Mouse (Mus musculus) hindbrain, embryonic 12.5 days (tissue): ENCODE measurements around the gene Comp. TPM values are rescaled to one million over a fixed set of nuclear protein-coding genes. Genes with fewer than 3 reads are reported as not detected.
A peak's percentile ranks its signal among the peaks of the same experiment; 100 is the strongest.

Experiments used
- ATAC-seq: fragments of 200-750 bp; cut with Nextera tagmentation; 2 replicates; pipeline ENCODE4 v1.8.0; 2017; ENCODE audit warnings: moderate TSS enrichment; ENCODE audit not compliant: low FRiP score
- H3K27ac ChIP-seq: fragments of 300-500 bp; sonication (generic); 2 replicates; pipeline ENCODE4 v1.5.1; 2016; ENCODE audit warnings: mild to moderate bottlenecking
- H3K27me3 ChIP-seq: fragments of 300-500 bp; sonication (generic); 2 replicates; pipeline ENCODE4 v1.6.1; 2016; ENCODE audit warnings: mild to moderate bottlenecking
- H3K36me3 ChIP-seq: fragments of 300-500 bp; sonication (generic); 2 replicates; pipeline ENCODE4 v1.6.1; 2016; ENCODE audit warnings: mild to moderate bottlenecking
- H3K4me1 ChIP-seq: fragments of 300-500 bp; sonication (generic); 2 replicates; pipeline ENCODE4 v1.6.1; 2016
- H3K4me2 ChIP-seq: fragments of 300-500 bp; sonication (generic); replicated peaks from 2 replicates; pipeline ENCODE4 v1.6.1; 2016; ENCODE audit warnings: mild to moderate bottlenecking
- H3K4me3 ChIP-seq: fragments of 300-500 bp; sonication (generic); 2 replicates; pipeline ENCODE4 v1.5.1; 2016; ENCODE audit warnings: mild to moderate bottlenecking
- H3K9ac ChIP-seq: fragments of 300-500 bp; sonication (generic); 2 replicates; pipeline ENCODE4 v1.6.1; 2016; ENCODE audit warnings: mild to moderate bottlenecking, moderate library complexity
- H3K9me3 ChIP-seq: fragments of 300-500 bp; sonication (generic); replicated peaks from 2 replicates; pipeline ENCODE4 v1.6.1; 2016; ENCODE audit warnings: mild to moderate bottlenecking
- WGBS: fragments of 180-500 bp; shearing (Covaris S2); methylation state at CpG from one replicate; pipeline ENCODE4 v1.1.7; 2016; 5-methylcytosine and 5-hydroxymethylcytosine counted together
- polyA plus RNA-seq: library from polyadenylated mRNA; unstranded; fragments of >200 nt; fragmentation: Nextera tagmentation; extraction: Ambion mirVana; gene quantifications from 2 replicates; pipeline ENCODE4 v1.2.1, GENCODE M21; 2016

The Comp gene
- polyA plus RNA-seq, 1 experiment from 2014 or later, result 1.2 TPM

DNA sequence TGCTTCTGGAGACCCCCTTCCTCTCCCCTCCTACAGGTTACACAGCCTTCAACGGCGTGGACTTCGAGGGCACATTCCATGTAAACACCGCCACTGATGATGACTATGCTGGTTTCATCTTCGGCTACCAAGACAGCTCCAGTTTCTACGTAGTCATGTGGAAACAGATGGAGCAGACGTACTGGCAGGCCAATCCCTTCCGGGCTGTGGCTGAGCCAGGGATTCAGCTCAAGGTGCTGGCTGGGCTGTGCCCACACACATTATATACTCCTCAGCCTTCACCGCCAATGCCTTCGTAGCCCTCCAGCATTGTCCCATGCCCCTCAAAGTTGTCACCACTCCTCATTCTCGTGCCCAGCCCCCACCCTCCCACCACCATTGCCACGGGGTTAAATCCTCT, 6.7 kb downstream of the Comp start:
- no peak for ATAC-seq
- Histone ChIP-seq H3K27me3 (peaks cover 60% of the 10 kb centered on the region), H3K4me3 (no peak overlapping the region), H3K4me1 (peaks cover 13% of the 10 kb centered on the region), H3K36me3 (peaks cover 3% of the 10 kb centered on the region), H3K27ac (no peak overlapping the region), H3K9ac (no peak overlapping the region), H3K4me2 (no peak overlapping the region), H3K9me3 (no peaks in the 10 kb centered on the region)
- 88% methylated on average over 12 of the region's 12 CpGs for WGBS

DNA sequence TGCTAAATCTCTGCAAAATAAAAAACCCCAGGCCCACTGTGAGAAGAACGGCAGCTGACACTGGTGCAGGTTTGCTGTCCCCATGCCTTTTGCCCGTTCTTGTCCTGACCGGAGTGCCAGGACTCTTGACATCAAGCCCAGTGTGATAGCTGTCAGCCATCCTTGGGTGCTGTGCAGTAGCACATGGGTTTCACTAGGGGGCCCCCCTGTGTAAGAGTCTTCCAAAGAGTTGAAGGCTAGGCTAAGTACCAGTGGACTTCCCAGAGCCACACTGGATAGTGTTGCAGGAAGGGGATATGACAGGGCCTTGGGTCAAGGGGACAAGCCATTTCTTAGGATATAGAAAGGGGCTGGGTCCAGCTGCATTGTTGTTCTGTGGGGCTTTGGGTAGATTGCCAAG, 9.9 kb downstream of the Comp start:
- Histone ChIP-seq H3K9me3 (no peaks in the 10 kb centered on the region), H3K27me3 (peaks cover 28% of the 10 kb centered on the region), H3K27ac (no peak overlapping the region), H3K4me3 (no peak overlapping the region), H3K4me1 (no peaks in the 10 kb centered on the region), H3K4me2 (no peak overlapping the region), H3K9ac (no peak overlapping the region), H3K36me3 (peaks cover 33% of the 10 kb centered on the region)
- peak; percentile 38; the same call in 1 of the 2 replicates for ATAC-seq
- 46% methylated on average over 3 of the region's 3 CpGs for WGBS

DNA sequence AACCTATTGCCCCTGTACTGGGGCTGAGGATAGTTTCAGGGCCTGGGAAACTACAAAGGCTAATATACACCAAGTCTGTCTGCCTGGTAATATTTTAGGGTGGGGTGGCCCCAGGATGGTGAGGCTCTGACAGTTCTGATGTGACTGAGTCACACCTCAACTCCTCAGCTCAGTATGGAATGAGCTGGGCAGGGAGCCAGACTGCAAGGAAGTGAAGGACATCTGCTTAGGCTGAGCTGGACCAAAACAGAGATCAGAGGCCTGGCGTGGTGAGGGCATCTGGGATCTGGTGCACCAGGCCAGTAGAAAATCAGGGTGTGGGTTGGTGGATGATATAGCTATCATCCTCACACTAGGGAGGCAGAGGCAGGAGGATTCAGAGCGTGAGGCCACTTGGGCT, 16.3 kb downstream of the Comp start:
- H3K9me3 ChIP-seq, result no peaks in the 10 kb centered on the region
- H3K27ac ChIP-seq, result no peak overlapping the region
- no peak overlapping the region for H3K9ac ChIP-seq
- no peaks in the 10 kb centered on the region for H3K27me3 ChIP-seq
- H3K4me3 ChIP-seq, result no peak overlapping the region
- no peak overlapping the region for H3K4me2 ChIP-seq
- WGBS, result 93% methylated on average over 2 of the region's 2 CpGs
- peaks cover 55% of the 10 kb centered on the region for H3K36me3 ChIP-seq
- no peak for ATAC-seq
- H3K4me1 ChIP-seq, result no peaks in the 10 kb centered on the region

DNA sequence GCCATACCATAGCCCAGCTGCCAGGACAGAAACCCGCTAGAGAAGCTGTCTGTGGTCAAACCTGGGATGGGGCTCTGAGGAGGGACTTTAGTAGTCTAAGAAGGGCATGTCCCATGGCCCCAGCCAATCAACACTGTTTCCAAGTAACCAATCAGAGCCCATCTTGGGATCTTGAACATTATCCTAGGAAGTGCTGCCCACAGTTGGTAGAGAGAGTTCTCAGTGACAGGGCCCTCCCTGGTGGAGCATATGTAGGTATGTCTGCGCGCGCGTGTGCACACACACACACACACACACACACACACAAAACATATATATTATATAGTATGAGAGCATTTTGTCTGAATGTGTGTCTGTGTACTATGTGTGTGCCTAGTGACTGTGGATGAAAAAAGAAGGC, 19.7 kb downstream of the Comp start:
- no peak for ATAC-seq
- Histone ChIP-seq H3K36me3 (peaks cover 33% of the 10 kb centered on the region), H3K27me3 (no peaks in the 10 kb centered on the region), H3K4me1 (no peaks in the 10 kb centered on the region; the same call in 1 of the 2 replicates), H3K9me3 (no peaks in the 10 kb centered on the region), H3K27ac (no peak overlapping the region), H3K4me3 (no peak overlapping the region), H3K4me2 (no peak overlapping the region), H3K9ac (no peak overlapping the region)
- 85% methylated on average over 5 of the region's 5 CpGs for WGBS

DNA sequence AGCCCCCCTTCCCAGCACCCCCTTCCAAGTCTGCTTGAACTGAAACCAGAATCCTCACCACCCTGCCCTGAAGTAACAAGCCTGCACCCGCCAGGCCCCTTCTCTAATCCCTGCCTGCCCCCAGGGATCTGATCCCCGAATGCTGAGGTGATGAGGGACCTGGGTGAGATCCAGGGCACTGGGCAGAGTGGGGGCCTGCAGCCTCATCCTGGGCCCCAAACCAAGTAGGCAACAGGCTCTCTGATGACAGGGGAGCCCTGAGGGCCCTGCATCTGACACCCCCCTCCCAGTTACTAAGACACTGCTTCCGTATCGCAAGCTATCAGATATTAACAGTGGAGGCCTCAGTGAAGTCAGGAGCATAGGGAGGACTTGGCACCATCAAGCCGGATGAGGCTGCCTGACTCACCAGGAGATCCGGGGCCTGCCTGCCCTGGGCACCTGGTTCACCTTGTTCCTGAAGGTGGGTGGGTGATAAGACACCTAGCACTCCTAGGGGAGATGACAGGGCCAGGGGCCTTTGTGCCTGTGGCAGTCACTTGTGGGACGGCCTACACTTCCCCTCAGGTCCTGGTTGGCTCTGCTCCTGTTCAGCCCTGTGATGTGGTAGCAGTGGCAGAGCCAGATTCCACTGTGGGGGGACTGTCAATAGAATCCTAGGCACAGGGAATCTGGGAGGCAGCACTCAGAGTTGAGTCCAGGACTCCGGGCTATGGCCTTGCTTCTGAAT, 21.1 kb downstream of the Comp start:
- Histone ChIP-seq H3K4me1 (no peaks in the 10 kb centered on the region; the same call in 1 of the 2 replicates), H3K9ac (no peak overlapping the region), H3K4me2 (no peak overlapping the region), H3K36me3 (peaks cover 27% of the 10 kb centered on the region), H3K27ac (no peak overlapping the region), H3K9me3 (no peaks in the 10 kb centered on the region), H3K27me3 (no peaks in the 10 kb centered on the region), H3K4me3 (no peak overlapping the region)
- ATAC-seq, result no peak
- WGBS, result 90% methylated on average over 8 of the region's 8 CpGs

DNA sequence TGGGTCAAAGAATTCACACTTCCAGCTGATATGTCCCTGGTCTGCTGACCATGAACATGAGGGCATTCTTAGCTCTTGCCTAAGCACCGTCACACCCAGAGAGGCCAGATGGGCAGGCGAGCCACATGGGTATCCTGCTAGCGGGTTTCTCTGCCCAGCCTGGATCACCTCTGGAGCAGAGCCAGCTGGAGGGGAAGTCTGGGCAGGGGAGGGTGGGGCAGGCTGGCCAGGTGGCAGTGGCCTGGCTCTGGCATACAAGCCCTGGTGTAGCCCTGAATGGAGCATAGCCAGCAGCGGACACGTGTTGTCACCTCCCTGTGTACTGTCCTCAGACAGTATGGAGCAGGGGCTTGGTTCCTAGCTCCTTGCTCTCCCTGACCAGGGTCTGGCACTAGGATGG, 22.3 kb downstream of the Comp start:
- Histone ChIP-seq H3K9me3 (no peaks in the 10 kb centered on the region), H3K27me3 (no peaks in the 10 kb centered on the region), H3K27ac (0 out of 2 replicates have a peak overlapping the region, but pooled peaks have one; percentile 12), H3K4me1 (no peaks in the 10 kb centered on the region; the same call in 1 of the 2 replicates), H3K9ac (0 out of 2 replicates have a peak overlapping the region, but pooled peaks have one; percentile 8), H3K36me3 (peaks cover 20% of the 10 kb centered on the region), H3K4me2 (no peak overlapping the region), H3K4me3 (no peak overlapping the region)
- ATAC-seq, result no peak
- 79% methylated on average over 5 of the region's 5 CpGs for WGBS

DNA sequence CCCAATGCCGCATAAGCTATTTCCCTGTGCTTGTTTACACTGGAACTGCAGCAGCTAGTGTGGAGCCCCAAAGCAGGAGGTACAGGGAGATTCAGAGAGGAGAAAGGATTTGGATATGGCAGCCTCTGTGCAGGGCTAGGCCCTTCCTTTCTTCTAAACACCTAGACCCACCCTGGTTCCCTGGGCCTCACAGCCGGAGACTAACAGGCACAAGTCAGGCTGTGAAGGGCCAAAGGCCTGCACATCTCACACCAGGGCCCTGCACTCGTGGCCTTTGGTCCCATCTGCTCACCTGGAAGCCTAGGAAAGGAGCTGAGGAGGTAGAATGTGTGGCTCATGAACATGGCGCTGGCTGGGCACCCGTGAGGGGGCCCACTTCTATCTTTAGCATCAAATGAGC, 22.8 kb downstream of the Comp start:
- 81% methylated on average over 5 of the region's 5 CpGs for WGBS
- Histone ChIP-seq H3K4me1 (no peaks in the 10 kb centered on the region; the same call in 1 of the 2 replicates), H3K27me3 (no peaks in the 10 kb centered on the region), H3K27ac (no peak overlapping the region), H3K9ac (0 out of 2 replicates have a peak overlapping the region, but pooled peaks have one; percentile 8), H3K4me3 (no peak overlapping the region), H3K36me3 (peaks cover 16% of the 10 kb centered on the region), H3K9me3 (no peaks in the 10 kb centered on the region), H3K4me2 (no peak overlapping the region)
- no peak for ATAC-seq

DNA sequence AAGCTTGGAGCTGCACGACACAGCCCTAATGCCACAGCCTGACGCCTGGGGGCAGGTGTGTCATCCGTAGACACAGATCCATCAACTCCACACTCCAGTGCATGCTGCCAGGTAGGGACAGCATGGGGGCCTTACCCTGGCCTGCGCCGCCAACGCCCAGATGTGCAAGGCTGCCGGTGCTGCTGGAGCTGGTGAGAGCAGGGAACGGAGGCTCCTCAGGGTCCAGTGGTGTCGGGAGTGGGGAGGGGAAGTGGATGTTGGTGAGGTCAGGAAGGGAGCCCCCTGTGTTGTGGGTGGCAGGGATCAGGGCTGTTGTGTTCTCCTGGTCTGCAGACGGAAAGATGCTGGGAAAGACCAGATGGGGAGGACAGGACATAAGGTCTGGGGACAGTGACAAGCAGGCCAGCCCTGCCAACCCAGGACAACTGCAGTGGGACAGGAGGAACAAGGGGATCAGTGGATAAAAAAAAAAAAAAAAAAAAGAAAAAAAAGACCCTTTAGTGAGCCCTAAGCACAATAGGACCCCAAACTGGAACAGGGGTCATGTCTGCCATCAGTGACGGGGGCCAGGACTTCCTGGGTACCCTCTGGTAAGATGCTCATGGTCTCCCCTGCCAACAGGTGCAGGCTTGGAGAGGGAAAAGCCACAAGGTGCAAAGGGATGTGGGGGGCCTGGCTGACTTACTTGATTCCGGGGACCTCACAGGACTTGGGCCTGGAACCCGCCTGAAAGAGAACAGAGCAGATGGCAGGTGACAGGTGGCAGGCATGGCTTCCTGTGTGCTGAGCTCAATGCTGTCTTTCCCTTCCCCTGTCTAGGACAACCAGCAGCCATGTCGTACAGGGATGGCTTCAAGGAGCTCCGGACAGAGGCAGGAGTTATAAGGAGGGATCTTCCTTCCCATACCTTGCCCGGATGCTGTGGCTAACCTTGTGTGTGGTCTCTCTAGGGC, 24.5 kb downstream of the Comp start:
- H3K9ac ChIP-seq, result no peak overlapping the region
- WGBS, result 85% methylated on average over 16 of the region's 16 CpGs
- no peak overlapping the region for H3K27ac ChIP-seq
- peaks cover 13% of the 10 kb centered on the region; the same call in 1 of the 2 replicates for H3K36me3 ChIP-seq
- H3K4me1 ChIP-seq, result no peaks in the 10 kb centered on the region; the same call in 1 of the 2 replicates
- ATAC-seq, result no peak
- H3K4me3 ChIP-seq, result no peak overlapping the region
- H3K9me3 ChIP-seq, result no peaks in the 10 kb centered on the region
- H3K27me3 ChIP-seq, result no peaks in the 10 kb centered on the region
- H3K4me2 ChIP-seq, result no peak overlapping the region

DNA sequence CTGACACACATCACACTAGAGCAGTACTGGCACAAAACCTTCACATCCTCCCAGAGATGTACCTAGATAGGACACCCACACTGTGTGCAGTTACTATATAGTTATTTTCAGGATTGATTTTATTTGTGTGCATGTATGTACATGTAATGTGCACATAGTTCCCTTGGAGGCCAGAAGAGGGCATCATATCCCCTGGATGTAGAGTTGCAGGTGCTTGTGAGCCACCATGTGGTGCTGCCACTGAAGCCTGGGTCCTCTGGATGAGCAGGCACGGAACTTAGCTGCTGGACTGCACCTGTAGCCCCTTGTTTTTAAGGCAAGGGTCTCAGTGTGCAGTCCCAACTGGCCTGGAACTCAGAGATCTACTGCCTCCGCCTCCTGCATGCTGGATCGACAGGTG, 30.9 kb downstream of the Comp start:
- Histone ChIP-seq H3K27ac (no peak overlapping the region), H3K9ac (no peak overlapping the region), H3K4me3 (no peak overlapping the region), H3K4me2 (no peak overlapping the region), H3K36me3 (peaks cover 6% of the 10 kb centered on the region), H3K4me1 (peaks cover 30% of the 10 kb centered on the region), H3K9me3 (no peaks in the 10 kb centered on the region), H3K27me3 (no peaks in the 10 kb centered on the region)
- no peak for ATAC-seq
- 94% methylated on average over 3 of the region's 3 CpGs for WGBS

DNA sequence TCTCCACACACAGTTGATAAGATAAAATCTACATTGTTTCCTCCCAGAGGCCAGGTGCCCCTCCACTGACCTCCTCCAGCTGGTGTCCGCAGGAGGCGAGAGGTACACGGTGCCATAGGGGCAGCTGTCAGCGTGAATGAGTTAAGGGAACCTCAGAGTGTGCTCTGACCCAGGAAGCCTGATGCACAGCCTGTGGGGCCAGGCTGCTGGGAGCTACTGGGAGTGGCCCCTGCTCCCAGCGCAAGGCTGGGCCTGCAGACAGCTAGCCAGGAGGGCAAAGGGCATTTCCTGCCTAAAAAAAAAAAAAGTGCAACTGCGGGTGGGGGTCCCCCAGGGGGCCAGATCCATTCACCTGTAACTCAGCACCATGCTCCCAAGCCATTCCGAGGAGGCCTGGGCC, 31.8 kb downstream of the Comp start:
- H3K27ac ChIP-seq, result no peak overlapping the region
- no peak for ATAC-seq
- peaks cover 6% of the 10 kb centered on the region for H3K36me3 ChIP-seq
- no peak overlapping the region for H3K9ac ChIP-seq
- 58% methylated on average over 7 of the region's 7 CpGs for WGBS
- H3K4me2 ChIP-seq, result no peak overlapping the region
- peaks cover 36% of the 10 kb centered on the region for H3K4me1 ChIP-seq
- H3K4me3 ChIP-seq, result no peak overlapping the region
- H3K27me3 ChIP-seq, result no peaks in the 10 kb centered on the region
- no peaks in the 10 kb centered on the region for H3K9me3 ChIP-seq

DNA sequence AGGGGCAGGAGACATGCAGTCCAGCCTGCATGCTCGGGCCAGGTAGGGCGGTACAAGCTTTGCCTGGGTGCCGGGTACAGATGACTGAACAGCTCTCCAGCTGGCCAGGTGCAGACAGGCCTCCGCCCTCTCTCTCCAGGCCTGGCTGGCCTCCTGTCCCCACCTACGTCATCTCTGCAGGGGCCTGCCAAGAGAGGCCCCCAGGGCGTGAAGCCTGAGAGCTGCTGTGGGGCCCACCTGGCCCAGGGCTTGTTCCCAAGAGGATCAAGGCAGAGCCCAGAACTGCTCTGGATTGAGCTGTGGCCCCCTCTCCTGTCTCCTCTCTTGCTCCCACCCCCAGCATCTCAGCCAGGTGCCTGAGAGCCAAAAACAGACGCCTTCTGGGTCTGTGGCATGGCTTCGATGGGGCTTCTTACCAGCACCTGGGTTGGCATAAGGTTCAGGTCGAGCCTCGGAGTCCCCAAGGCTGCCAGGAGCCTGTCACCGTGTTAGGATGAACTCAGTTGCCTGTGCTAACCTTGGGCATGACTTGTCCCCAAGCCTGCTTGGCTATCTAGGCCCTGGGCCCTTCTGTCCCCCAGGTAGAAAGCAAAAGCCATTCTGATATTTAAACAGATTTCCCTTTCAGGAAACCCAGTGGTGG, 33.2 kb downstream of the Comp start:
- WGBS, result 84% methylated on average over 11 of the region's 11 CpGs
- Histone ChIP-seq H3K4me3 (no peak overlapping the region), H3K27ac (no peak overlapping the region; the same call in 1 of the 2 replicates), H3K9ac (no peak overlapping the region), H3K4me2 (no peak overlapping the region), H3K9me3 (no peaks in the 10 kb centered on the region), H3K27me3 (no peaks in the 10 kb centered on the region), H3K4me1 (peaks cover 36% of the 10 kb centered on the region), H3K36me3 (peaks cover 6% of the 10 kb centered on the region)
- no peak for ATAC-seq

DNA sequence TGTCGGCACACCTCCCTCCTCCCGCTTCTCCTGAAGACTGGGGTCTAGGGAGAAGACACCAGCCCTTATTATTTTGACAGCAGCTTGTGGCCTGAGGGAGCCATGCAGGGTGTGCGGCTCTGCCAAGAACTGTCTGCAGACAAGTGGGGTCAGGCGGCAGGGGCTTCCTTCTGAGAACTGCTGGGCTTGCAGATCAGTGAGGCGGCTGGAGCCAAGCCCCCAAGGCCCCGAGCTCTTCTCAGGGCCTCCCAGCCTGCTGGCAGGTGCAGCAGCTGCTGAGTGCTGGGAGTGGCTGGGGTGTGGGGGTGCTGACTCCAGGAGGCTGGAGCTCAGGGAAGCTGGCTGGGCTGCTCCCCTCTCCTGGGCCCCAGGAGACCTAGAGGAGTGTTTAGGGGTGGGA, 34.9 kb downstream of the Comp start:
- H3K27ac ChIP-seq, result peak overlapping the region; percentile 82
- ATAC-seq, result peak; percentile 70
- 40% methylated on average over 6 of the region's 6 CpGs for WGBS
- no peaks in the 10 kb centered on the region for H3K27me3 ChIP-seq
- peaks cover 36% of the 10 kb centered on the region for H3K4me1 ChIP-seq
- no peaks in the 10 kb centered on the region for H3K9me3 ChIP-seq
- H3K36me3 ChIP-seq, result peaks cover 9% of the 10 kb centered on the region
- no peak overlapping the region for H3K4me3 ChIP-seq
- H3K4me2 ChIP-seq, result no peak overlapping the region
- peak overlapping the region; percentile 13; the same call in 1 of the 2 replicates for H3K9ac ChIP-seq
